Mouse (Mus musculus) bone marrow, adult 2 months (tissue): ENCODE measurements around the gene Ms4a12. TPM values are rescaled to one million over a fixed set of nuclear protein-coding genes. Genes with fewer than 3 reads are reported as not detected.
"Not testable (repeated sequence)": the region's sequence is repeated elsewhere in the genome, so short reads cannot be mapped to it uniquely, and the experiment has no call there.

Experiments
- H3K27ac ChIP-seq: fragments of 200-500 bp; 2 replicates; pipeline ENCODE4 v1.5.1; 2012; ENCODE audit warnings: low read depth, mild to moderate bottlenecking, control low read depth, inconsistent platforms, low read length; ENCODE audit not compliant: control insufficient read depth, poor library complexity, insufficient read depth
- H3K4me1 ChIP-seq: fragments of 200-500 bp; 2 replicates; pipeline ENCODE4 v1.6.1; 2011; ENCODE audit warnings: low read length; ENCODE audit not compliant: control insufficient read depth, insufficient read depth
- H3K4me3 ChIP-seq: fragments of 200-500 bp; replicated peaks from 2 replicates; pipeline ENCODE3; 2011; ENCODE audit warnings: mild to moderate bottlenecking, low read depth, low read length, control low read depth; ENCODE audit not compliant: control insufficient read depth
- CTCF ChIP-seq: fragments of 200-500 bp; IDR thresholded peaks from 2 replicates; pipeline ENCODE4 v1.5.1; 2011; ENCODE audit warnings: low read length, control low read depth; ENCODE audit not compliant: control insufficient read depth, insufficient read depth
- POLR2A ChIP-seq: fragments of 200-500 bp; IDR thresholded peaks from 2 replicates; pipeline ENCODE4 v1.6.1; 2011; ENCODE audit warnings: low read depth, mild to moderate bottlenecking, control low read depth, low read length, borderline replicate concordance; ENCODE audit not compliant: control insufficient read depth
- WGBS: fragments of 180-500 bp; shearing (Covaris S2); methylation state at CpG from one replicate; pipeline ENCODE4 v1.1.7; 2018; 5-methylcytosine and 5-hydroxymethylcytosine counted together
- polyA plus RNA-seq: library from polyadenylated mRNA; stranded (reverse); fragments of >200 nt; gene quantifications from 2 replicates; pipeline ENCODE4 v1.2.4, GENCODE M21; 2011; ENCODE audit warnings: low replicate concordance; ENCODE audit not compliant: missing spikeins, insufficient read depth, insufficient read length

Gene Ms4a12
- 0.90 TPM in 1 of 2 replicates, not detected in the other for polyA plus RNA-seq

DNA sequence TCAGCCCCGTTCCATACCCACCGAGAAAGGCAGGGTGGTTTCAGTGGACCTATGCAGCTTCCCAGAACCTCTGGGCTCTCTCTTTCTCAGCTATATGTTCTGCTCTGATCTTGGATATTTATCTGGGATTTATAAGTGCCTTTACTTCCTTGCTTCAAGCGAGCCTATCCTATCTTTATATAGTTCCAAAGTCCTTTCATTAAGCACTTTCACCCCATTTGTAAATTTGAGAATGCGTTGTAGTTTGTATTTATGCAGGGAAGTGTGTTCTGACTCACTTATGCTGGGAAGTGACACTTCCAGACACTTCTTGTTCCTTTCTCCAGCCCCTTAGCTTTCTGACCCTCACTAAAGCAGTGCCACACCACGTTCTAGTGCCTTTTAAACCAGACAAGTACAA, at the start of gene Ms4a12:
TSS of gene Ms4a12 (minus strand) at position 101 of the 400 bp plus-strand sequence.
- WGBS: 63% methylated on average over 5 of the region's 5 CpGs
- no peak for TF ChIP-seq CTCF
- peaks cover 1% of the 10 kb centered on the region; the same call in 1 of the 2 replicates for H3K4me1 ChIP-seq
- H3K4me3 ChIP-seq: no peak within 1 kb of the TSS
- H3K27ac ChIP-seq: no peak within 1 kb of the TSS

DNA sequence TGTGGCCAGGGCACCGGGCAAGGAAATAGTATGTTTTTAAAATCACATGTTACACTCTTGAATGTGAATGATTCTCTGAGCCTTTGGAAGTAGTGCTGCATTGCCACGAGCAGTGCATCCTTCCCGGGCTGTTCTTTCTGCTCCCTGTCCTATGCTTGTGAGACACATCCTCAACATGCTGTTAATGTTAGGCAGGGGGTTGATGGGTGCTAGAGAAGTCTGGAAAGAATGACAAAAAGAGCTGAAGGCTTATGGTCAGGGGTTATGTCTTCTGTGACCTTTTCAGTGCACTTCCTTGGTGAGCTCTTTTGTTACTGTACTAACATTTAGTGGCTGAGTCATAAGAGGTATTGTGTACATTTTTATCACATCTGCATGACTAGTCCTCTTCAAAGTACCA, 48.0 kb upstream of the Ms4a12 start:
- Histone ChIP-seq H3K4me1 (no peaks in the 10 kb centered on the region), H3K4me3 (no peak overlapping the region), H3K27ac (no peak overlapping the region)
- 81% methylated on average over 3 of the region's 3 CpGs for WGBS
- TF ChIP-seq CTCF: no peak
- no peak for TF ChIP-seq POLR2A

DNA sequence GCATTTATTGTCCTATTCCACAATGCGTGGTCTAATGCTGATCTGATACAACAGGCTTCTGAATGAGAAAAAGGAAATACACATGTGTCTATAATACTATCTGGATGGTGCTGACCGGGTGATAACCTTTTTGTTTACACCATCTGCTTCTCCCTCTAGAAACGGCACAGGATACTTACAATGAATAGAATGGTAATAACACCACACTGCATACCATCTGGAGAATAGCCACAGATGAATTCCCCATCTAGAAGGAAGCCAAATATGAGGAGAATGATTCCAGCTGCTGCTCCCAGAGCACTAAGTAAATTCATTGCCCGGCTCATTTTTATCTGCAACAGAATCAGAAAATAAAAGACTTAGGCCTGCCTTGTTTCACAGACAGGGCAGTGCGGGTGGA, 44.2 kb upstream of the Ms4a12 start:
- Histone ChIP-seq H3K27ac (no peak overlapping the region), H3K4me3 (no peak overlapping the region), H3K4me1 (no peaks in the 10 kb centered on the region)
- TF ChIP-seq POLR2A (no peak), CTCF (no peak)
- WGBS: 79% methylated on average over 5 of the region's 5 CpGs

DNA sequence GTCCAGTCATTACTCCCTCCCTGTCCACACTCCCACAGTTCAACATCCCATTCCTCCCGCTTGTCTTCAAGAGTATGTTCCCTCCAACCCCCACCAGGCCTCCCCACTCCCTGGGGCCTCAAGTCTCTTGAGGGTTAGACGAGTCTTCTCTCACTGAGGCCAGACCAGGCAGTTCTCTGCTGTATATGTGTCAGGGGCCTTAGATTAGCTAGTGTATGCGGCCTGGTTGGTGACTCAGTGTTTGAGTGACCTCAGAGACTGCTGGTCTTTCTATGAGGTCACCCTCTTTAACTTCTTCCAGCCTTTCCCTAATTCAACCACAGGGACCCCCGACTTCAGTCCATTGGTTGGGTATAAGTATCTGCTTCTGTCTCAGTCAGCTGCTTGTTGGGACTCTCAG, 34.7 kb upstream of the Ms4a12 start:
- no peaks in the 10 kb centered on the region; the same call in 1 of the 2 replicates for H3K4me1 ChIP-seq
- H3K27ac ChIP-seq: peak overlapping the region; percentile 65; the same call in 1 of the 2 replicates
- TF ChIP-seq POLR2A (no peak), CTCF (no peak)
- 62% methylated on average over 4 of the region's 4 CpGs for WGBS
- no peak overlapping the region for H3K4me3 ChIP-seq

DNA sequence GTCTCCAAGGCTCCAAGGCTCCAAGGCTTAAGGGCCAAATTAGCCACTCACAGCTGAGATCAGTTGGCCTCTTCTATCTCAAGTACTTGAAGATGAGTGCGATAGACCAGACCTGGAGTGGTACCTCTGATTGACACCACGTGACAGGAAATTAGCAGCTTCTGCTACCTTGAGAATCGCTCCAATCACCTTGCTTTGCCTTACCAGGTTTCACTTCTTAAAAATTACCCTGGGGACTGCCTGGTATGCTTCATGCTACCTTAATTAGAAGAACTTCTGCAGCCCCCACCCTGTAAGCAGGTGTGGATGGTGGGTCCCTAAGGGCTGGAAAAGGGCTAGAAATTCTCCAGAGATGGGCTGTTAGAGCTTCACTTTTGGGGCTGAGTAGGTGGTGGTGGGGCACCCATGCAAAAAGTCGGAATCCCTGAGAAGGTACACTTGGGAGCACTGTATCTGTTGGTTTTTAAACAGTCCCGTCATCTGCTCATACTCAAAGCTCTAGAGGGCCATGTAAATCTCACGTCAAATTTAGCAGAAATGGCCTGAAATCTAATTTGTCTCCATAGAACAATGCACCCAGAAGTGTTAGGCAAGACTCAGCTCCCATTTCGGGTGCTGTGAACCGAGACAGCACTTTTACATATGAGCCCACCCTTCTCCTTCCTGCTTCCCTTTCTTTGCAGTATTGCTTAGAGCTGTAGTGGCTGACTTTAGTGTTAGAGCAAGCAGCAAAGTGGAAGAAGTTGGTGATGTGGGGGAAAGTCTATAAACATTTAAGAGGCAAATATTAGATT, 34.0 kb upstream of the Ms4a12 start, which contains the start of gene Ms4a1:
TSS of gene Ms4a1 (minus strand) at position 190 of the 794 bp plus-strand sequence.
- WGBS: 66% methylated on average over 8 of the region's 8 CpGs
- no peaks in the 10 kb centered on the region; the same call in 1 of the 2 replicates for H3K4me1 ChIP-seq
- TF ChIP-seq CTCF (no peak), POLR2A (no peak)
- H3K27ac ChIP-seq: peak within 1 kb of the TSS; percentile 73; the same call in 1 of the 2 replicates
- peak within 1 kb of the TSS; percentile 63 for H3K4me3 ChIP-seq

DNA sequence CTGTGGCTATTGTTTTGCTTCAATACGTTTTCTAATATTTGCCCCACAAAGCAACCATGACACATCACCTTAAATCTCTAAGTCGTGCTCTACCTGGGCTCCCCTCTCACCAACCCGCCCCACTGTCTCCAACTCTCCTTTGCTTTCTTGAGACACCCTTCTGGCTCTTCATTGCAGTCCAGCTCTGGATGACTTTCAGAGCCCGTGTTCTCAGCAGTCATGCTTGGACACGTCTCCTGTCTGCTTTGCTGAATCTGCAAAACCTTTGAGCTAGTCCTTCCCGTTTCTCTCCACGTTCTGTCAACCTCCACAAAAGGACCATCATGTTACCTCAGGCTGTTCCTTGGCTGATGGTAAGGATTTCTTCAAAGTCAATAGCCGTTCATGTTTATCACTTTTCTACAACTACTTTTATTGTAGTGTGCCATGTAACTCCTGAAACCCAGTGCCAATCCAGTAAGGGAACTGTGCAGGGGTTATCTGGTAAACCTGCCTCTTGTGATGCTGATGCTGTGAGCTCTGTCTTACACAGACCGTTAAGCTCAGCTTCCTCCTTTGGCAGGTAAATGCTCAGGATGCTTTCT, 32.4 kb upstream of the Ms4a12 start:
- Histone ChIP-seq H3K4me1 (no peaks in the 10 kb centered on the region; the same call in 1 of the 2 replicates), H3K4me3 (peak overlapping the region; percentile 52), H3K27ac (peak overlapping the region; percentile 24; the same call in 1 of the 2 replicates)
- WGBS: 78% methylated on average over 9 of the region's 9 CpGs
- TF ChIP-seq CTCF: no peak
- TF ChIP-seq POLR2A: no peak

DNA sequence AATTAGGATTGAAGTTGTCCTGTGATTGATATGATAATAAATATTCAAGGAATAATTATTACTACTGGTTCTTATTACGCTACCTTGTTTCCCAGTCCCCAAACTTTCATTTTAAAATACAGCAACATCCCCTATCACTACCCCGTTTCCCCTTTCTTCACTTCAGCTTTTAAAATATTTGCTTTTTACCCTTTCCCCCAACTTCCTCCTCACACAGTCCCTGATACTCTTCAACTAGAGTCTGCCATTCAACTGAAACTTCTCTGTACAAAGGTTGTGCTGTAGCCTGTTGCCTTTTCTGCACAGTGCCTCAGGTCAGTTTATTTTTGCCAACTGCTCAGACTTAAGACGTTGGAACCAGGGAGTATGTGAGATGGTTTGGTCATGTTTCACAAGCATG, 31.3 kb upstream of the Ms4a12 start:
- H3K27ac ChIP-seq: no peak overlapping the region; the same call in 1 of the 2 replicates
- no peaks in the 10 kb centered on the region; the same call in 1 of the 2 replicates for H3K4me1 ChIP-seq
- WGBS: 5% methylated on average over 3 of the region's 3 CpGs
- no peak for TF ChIP-seq POLR2A
- no peak for TF ChIP-seq CTCF
- peak overlapping the region; percentile 16 for H3K4me3 ChIP-seq

DNA sequence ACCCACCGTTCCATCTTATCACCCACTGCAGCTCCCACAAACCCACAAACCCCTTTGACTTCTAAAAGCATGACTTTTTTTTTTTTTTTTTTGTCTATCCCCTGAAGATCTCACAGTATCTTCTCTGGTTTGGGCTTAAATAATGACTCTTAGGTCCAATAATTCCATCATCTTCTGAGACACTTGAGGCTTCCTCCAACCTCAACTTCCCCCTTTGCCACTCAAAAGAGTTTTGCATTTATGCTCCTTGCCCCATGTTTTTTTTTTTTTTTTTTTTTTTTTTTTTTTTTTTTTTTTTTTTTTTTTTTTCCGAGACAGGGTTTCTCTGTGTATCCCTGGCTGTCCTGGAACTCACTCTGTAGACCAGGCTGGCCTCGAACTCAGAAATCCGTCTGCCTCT, 30.7 kb upstream of the Ms4a12 start:
- peak overlapping the region; percentile 20 for H3K4me3 ChIP-seq
- H3K4me1 ChIP-seq, H3K27ac ChIP-seq: not testable (repeated sequence)
- WGBS: 37% methylated on average over 4 of the region's 4 CpGs
